Mouse (Mus musculus) embryonic facial prominence, embryonic 12.5 days (tissue): Measurements from ENCODE around the gene Ccdc186. TPM values are rescaled to one million over a fixed set of nuclear protein-coding genes. Genes with fewer than 3 reads are reported as not detected.
"Not testable (repeated sequence)": the region's sequence is repeated elsewhere in the genome, so short reads cannot be mapped to it uniquely, and the experiment has no call there.

Source experiments
- ATAC-seq: fragments of 200-750 bp; cut with Nextera tagmentation; 2 replicates; pipeline ENCODE4 v1.8.0; 2017; ENCODE audit not compliant: insufficient number of reproducible peaks, insufficient read depth, low FRiP score, low TSS enrichment
- H3K27ac ChIP-seq: fragments of 300-500 bp; sonication (generic); 2 replicates; pipeline ENCODE4 v1.5.1; 2016; ENCODE audit warnings: mild to moderate bottlenecking
- H3K27me3 ChIP-seq: fragments of 300-500 bp; sonication (generic); 2 replicates; pipeline ENCODE4 v1.6.1; 2016; ENCODE audit warnings: mild to moderate bottlenecking, moderate library complexity
- H3K36me3 ChIP-seq: fragments of 300-500 bp; sonication (generic); 2 replicates; pipeline ENCODE4 v1.6.1; 2016; ENCODE audit warnings: mild to moderate bottlenecking
- H3K4me1 ChIP-seq: fragments of 300-500 bp; sonication (generic); 2 replicates; pipeline ENCODE4 v1.6.1; 2016
- H3K4me2 ChIP-seq: fragments of 300-500 bp; sonication (generic); replicated peaks from 2 replicates; pipeline ENCODE4 v1.6.1; 2016; ENCODE audit warnings: mild to moderate bottlenecking, moderate library complexity
- H3K4me3 ChIP-seq: fragments of 300-500 bp; sonication (generic); 2 replicates; pipeline ENCODE4 v1.5.1; 2016; ENCODE audit warnings: mild to moderate bottlenecking
- H3K9ac ChIP-seq: fragments of 300-500 bp; sonication (generic); 2 replicates; pipeline ENCODE4 v1.6.1; 2016; ENCODE audit warnings: mild to moderate bottlenecking, moderate library complexity
- H3K9me3 ChIP-seq: fragments of 300-500 bp; sonication (generic); 2 replicates; pipeline ENCODE4 v1.6.1; 2016; ENCODE audit warnings: mild to moderate bottlenecking, moderate library complexity
- WGBS: fragments of 180-500 bp; shearing (Covaris S2); methylation state at CpG from one replicate; pipeline ENCODE4 v1.1.7; 2016; 5-methylcytosine and 5-hydroxymethylcytosine counted together
- polyA plus RNA-seq: library from polyadenylated mRNA; unstranded; fragments of >200 nt; fragmentation: Nextera tagmentation; extraction: Ambion mirVana; gene quantifications from 2 replicates; pipeline ENCODE4 v1.2.1, GENCODE M21; 2016

Ccdc186 gene
- polyA plus RNA-seq, 1 experiment from 2014 or later, result 23.9 TPM

DNA sequence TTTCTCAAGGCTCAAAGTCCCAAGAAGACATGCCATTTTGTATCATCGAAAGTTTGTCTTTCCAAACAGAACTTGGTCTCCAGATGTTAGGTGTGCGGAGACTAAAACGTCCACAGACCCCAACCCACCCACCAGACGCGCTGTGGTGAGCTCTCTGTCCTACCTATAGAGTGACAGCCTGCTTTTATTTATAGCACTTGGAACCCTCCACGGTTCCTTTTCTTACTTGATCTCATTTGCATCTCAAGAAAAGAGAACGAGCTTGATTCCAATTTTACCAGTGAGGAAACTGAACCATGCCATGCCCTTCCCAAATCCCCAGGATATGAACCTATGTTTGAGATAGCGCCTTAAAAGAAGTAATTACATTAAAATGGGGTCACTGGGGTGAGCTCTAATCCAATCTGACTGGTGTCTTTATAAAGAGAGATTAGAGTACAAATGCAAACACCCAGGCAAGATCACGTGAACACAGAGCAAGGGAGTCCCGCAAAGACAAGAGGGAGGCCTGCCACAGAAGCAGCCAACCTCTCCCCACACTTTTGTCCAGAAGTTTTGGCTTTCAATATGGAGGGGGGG lies 48.5 kb downstream of the Ccdc186 start:
- Histone ChIP-seq H3K9ac (no peak overlapping the region), H3K9me3 (no peaks in the 10 kb centered on the region), H3K27ac (no peak overlapping the region), H3K27me3 (peaks cover 16% of the 10 kb centered on the region; the same call in 1 of the 2 replicates), H3K4me2 (no peak overlapping the region), H3K36me3 (no peaks in the 10 kb centered on the region), H3K4me1 (peaks cover 12% of the 10 kb centered on the region), H3K4me3 (no peak overlapping the region)
- 56% methylated on average over 10 of the region's 10 CpGs for WGBS
- no peak for ATAC-seq

DNA sequence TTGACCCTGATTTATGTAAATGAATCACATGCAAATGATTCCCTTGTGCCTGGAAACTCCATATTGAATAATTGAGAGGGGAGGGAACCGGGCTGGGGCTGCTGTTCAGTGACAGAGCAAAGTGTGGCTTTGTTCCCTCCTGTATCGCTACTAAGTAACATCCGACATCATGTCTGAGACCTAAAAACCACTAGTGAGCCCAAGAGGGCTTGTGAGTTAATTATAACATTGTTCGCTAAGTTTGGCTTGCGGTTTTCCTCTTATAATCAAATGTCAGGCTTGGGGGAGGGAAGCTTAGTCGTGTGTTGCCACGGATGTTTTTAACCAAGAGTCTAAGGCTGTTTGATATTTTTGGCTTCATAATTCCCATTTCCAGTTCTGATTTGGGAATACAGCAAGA lies 49.8 kb downstream of the Ccdc186 start:
- ATAC-seq, result no peak
- Histone ChIP-seq H3K27me3 (peaks cover 10% of the 10 kb centered on the region; the same call in 1 of the 2 replicates), H3K4me1 (peaks cover 12% of the 10 kb centered on the region), H3K4me2 (no peak overlapping the region), H3K36me3 (no peaks in the 10 kb centered on the region), H3K9me3 (no peaks in the 10 kb centered on the region), H3K27ac (no peak overlapping the region), H3K4me3 (no peak overlapping the region), H3K9ac (no peak overlapping the region)
- 75% methylated on average over 7 of the region's 7 CpGs for WGBS

DNA sequence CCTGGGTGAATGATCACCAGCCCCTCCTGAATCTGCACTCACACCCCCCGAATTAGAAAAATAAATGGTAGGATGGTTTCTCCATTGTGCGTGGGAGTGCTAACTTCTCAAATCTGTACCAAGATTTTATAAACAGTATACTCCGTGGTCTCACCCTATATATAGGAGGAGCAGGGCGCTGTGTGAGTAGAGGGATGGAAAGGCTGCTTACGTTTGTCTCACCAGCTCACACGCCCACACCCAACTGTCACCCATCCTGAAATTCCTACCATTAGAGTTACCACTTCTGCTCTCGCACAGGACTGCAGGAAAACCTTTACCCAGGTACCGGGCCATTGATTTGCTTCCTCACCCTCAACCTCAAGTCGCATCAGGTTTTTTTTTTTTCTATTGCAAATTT lies 53.0 kb downstream of the Ccdc186 start:
- H3K4me2 ChIP-seq, result no peak overlapping the region
- H3K27ac ChIP-seq, result no peak overlapping the region
- WGBS, result 87% methylated on average over 9 of the region's 9 CpGs
- H3K4me3 ChIP-seq, result no peak overlapping the region
- no peaks in the 10 kb centered on the region for H3K27me3 ChIP-seq
- no peaks in the 10 kb centered on the region for H3K4me1 ChIP-seq
- no peaks in the 10 kb centered on the region for H3K9me3 ChIP-seq
- no peaks in the 10 kb centered on the region for H3K36me3 ChIP-seq
- H3K9ac ChIP-seq, result no peak overlapping the region
- ATAC-seq, result no peak

DNA sequence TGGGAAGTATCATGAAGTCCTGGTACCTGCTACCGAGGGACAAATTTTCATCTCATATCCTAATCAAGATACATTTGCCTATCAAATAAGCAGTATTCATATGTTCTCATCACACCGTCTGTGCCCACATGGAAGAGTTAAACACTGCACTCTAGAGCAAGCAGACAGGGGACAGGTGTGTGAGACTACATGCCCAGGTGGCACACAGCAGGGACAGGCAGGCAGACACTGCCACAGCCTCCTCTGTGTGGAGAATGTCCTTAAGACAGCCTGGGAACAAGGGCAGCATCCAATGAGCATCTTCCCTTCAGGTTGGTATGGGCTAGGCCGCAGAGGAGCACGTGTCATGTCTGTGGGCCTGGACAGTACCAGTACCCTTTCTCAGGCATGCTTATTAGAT lies 59.3 kb downstream of the Ccdc186 start:
- H3K27ac ChIP-seq, result no peak overlapping the region
- no peak for ATAC-seq
- 88% methylated on average over 4 of the region's 4 CpGs for WGBS

DNA sequence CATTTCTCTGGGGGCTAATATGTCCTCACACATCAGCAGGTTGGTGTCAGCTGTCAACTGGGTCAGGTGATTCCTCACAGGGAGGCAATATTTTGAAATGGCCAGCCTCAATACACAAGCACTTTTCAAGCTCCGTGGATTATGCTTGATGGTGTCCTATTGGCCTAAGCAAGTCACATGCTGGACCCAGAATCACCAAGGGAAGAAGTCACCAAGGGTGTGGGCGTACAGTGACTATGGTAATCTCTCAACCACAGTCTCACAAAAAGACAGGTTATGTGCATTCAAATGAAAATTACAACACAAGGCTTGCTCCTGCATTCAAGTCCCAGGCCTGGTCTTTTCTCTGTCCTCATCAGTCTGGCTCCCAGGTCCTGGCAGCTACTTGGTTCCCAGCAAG lies 60.3 kb downstream of the Ccdc186 start:
- Histone ChIP-seq H3K4me3 (no peak overlapping the region), H3K9ac (no peak overlapping the region), H3K4me1 (no peaks in the 10 kb centered on the region), H3K4me2 (no peak overlapping the region), H3K36me3 (no peaks in the 10 kb centered on the region), H3K27ac (no peak overlapping the region), H3K9me3 (no peaks in the 10 kb centered on the region), H3K27me3 (no peaks in the 10 kb centered on the region; the same call in 1 of the 2 replicates)
- WGBS, result 84% methylated on average over 2 of the region's 2 CpGs
- ATAC-seq, result no peak

More for the DNA sequence above, 59.3 kb downstream of the Ccdc186 start:
- H3K4me1 ChIP-seq, result no peaks in the 10 kb centered on the region
- no peak overlapping the region for H3K4me2 ChIP-seq
- H3K27me3 ChIP-seq, result no peaks in the 10 kb centered on the region
- no peaks in the 10 kb centered on the region for H3K9me3 ChIP-seq
- H3K4me3 ChIP-seq, result no peak overlapping the region
- H3K36me3 ChIP-seq, result no peaks in the 10 kb centered on the region
- H3K9ac ChIP-seq, result no peak overlapping the region

DNA sequence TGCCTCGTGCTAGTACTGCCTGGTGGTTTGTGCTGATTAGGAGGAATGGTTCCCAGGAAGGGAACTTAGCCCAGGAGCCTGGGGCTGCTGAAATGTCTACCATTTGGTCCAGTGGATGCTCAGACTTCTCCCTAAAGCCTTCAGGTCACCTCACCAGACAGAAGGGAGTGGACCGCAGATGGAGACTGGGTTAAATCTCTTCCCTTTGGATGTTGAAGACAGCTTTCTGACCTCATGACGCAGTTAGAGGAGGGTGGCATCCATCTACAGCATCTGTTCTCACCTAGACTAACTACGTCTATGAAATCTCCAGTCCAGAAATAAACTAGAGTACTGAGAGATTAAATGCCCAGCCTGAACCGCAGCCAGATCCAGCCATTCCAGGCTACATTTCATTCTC lies 60.9 kb downstream of the Ccdc186 start:
- Histone ChIP-seq H3K4me1 (no peaks in the 10 kb centered on the region), H3K36me3 (no peaks in the 10 kb centered on the region), H3K27ac (no peak overlapping the region), H3K27me3 (no peaks in the 10 kb centered on the region; the same call in 1 of the 2 replicates), H3K9ac (no peak overlapping the region), H3K4me2 (no peak overlapping the region), H3K4me3 (no peak overlapping the region), H3K9me3 (no peaks in the 10 kb centered on the region)
- WGBS, result 90% methylated on average over 5 of the region's 5 CpGs
- ATAC-seq, result no peak

DNA sequence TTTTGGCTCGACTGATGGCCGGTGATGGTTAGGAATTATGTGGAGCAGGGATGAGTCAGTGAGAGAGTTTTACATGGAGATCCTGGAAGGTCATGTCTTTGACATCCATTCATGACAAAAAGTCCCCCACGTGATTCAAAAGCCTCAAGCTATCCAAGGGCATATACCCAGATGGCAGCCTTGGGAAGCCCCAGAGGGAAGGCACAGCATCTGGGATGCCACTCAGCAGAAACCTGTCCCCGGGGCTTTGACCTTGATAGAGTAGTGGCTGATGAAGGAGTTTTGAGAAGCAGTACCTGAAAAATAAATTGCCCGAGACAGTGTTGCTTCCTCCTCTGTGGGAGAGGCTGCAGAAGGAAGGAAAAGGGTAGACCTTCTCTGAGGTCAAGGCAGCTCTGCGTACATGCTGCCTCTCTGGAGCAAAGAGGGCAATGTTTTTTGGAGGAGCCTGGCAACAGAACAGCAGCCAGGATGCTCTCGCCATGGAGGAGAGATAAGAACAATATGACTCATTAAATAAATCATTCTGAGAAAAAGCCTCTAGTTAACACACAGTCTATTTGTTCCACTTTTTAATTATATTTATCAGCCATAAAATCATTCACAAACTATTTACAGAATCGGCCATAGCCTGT lies 61.6 kb downstream of the Ccdc186 start:
- WGBS, result 89% methylated on average over 8 of the region's 8 CpGs
- no peak for ATAC-seq
- H3K27ac ChIP-seq, result no peak overlapping the region

DNA sequence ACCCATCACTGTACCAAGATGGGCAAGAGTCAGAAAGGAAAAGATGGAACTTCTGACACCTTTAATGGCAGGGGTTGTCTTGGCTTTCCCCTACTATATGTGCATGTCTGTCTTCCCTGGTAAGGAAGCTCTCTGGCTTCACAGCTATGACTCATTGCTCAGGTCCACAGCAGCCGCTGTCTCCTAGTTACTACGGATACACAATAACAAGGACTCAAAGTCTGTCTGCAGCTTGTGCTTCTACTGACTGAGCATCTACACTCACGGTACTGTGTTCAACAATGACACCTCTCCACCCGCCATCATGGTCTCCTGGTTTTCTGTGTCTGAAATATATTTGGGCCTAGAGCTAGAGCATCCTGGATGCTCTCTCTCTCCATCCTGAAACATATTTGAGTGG lies 62.2 kb downstream of the Ccdc186 start:
- H3K27ac ChIP-seq, result no peak overlapping the region
- no peak for ATAC-seq
- H3K4me3 ChIP-seq, result no peak overlapping the region
- no peaks in the 10 kb centered on the region; the same call in 1 of the 2 replicates for H3K27me3 ChIP-seq
- no peak overlapping the region for H3K4me2 ChIP-seq
- no peak overlapping the region for H3K9ac ChIP-seq
- no peaks in the 10 kb centered on the region for H3K9me3 ChIP-seq
- 92% methylated on average over 4 of the region's 4 CpGs for WGBS
- H3K4me1 ChIP-seq, result no peaks in the 10 kb centered on the region
- H3K36me3 ChIP-seq, result no peaks in the 10 kb centered on the region

More for the DNA sequence above, 61.6 kb downstream of the Ccdc186 start:
- Histone ChIP-seq H3K4me2 (no peak overlapping the region), H3K4me3 (no peak overlapping the region), H3K36me3 (no peaks in the 10 kb centered on the region), H3K4me1 (no peaks in the 10 kb centered on the region), H3K9me3 (no peaks in the 10 kb centered on the region), H3K27me3 (no peaks in the 10 kb centered on the region; the same call in 1 of the 2 replicates), H3K9ac (no peak overlapping the region)

DNA sequence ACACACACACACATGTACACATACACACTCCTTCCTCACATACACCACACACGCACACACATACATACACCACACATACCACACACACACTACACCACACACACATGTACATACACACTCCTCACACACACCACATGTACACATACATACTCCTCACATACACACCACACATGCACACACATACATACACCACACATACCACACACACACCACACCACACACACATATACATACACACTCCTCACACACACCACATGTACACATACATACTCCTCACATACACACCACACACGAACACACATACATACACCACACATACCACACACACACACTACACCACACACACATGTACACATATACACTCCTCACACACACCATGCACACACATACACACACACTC lies 63.7 kb downstream of the Ccdc186 start:
- Histone ChIP-seq H3K4me1 (no peaks in the 10 kb centered on the region), H3K27me3 (no peaks in the 10 kb centered on the region; the same call in 1 of the 2 replicates), H3K4me2 (no peak overlapping the region), H3K9me3 (no peaks in the 10 kb centered on the region), H3K27ac (no peak overlapping the region), H3K36me3 (no peaks in the 10 kb centered on the region), H3K9ac (no peak overlapping the region), H3K4me3 (no peak overlapping the region)
- no peak for ATAC-seq
- WGBS, result 85% methylated on average over 2 of the region's 2 CpGs

DNA sequence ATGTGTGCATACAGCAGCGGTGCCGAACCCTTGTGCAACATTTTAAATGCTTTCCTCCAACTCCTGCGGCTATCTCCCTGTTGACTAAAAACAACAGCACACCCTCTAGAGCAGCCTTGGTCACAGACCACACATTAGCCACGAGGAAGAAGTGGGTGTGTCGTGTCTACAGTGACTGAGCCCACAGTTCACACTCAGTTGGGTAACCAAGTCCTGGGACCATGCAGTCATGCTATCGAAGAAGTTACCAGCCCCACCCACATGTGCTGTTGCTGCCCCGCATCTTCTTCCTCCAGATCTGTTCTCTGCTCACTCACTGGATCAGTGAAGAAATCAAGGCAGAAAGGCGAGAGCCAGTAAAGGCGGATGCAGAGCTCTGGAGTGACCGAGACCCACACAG lies 65.6 kb downstream of the Ccdc186 start:
- Histone ChIP-seq H3K4me3 (no peak overlapping the region), H3K36me3 (no peaks in the 10 kb centered on the region), H3K9me3 (no peaks in the 10 kb centered on the region), H3K4me1 (no peaks in the 10 kb centered on the region), H3K4me2 (no peak overlapping the region), H3K27ac (no peak overlapping the region), H3K9ac (no peak overlapping the region), H3K27me3 (no peaks in the 10 kb centered on the region; the same call in 1 of the 2 replicates)
- 86% methylated on average over 10 of the region's 10 CpGs for WGBS
- ATAC-seq, result no peak

DNA sequence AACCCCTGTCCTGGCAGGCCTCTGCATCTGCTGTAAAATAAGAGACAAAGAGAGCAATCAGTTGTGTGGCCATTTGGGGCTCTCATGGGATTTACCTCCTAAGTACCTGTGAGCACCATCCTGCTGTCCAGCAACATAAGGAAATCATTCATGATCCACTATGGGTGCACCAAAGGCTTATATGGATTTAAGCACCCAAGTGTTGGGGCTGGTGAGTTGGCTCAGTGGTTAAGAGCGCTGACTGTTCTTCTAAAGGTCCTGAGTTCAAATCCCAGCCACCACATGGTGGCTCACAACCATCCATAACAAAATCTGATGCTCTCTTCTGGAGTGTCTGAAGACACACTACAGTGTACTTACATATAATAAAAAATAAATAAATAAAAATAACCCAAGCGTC lies 67.5 kb downstream of the Ccdc186 start:
- H3K9me3 ChIP-seq, H3K27me3 ChIP-seq: not testable (repeated sequence)
- 93% methylated on average over 2 of the region's 2 CpGs for WGBS

DNA sequence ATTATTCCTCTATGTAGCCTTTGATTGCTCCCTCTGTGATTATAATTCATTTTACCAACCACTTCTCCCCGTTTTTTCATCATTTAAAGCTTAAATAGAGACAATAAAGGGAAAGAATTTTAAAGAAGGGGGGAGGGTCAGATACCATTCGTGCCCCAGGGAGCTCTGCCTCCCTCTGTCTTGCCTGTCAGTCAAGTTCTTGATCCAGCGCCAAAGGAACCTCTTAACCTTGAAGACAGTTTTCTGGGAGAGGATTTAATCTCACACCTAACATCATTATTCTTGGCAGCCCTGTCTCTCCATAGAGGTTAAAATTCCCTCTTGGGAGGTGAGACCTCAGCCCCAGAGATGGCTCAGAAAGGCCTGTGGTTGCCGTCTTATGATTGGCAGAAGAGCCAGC lies 71.3 kb downstream of the Ccdc186 start:
- H3K9me3 ChIP-seq, result no peaks in the 10 kb centered on the region
- H3K27me3 ChIP-seq, result no peaks in the 10 kb centered on the region
- H3K4me2 ChIP-seq, result no peak overlapping the region
- H3K27ac ChIP-seq, result no peak overlapping the region
- no peak for ATAC-seq
- H3K9ac ChIP-seq, result no peak overlapping the region
- no peak overlapping the region for H3K4me3 ChIP-seq
- H3K4me1 ChIP-seq, result peaks cover 17% of the 10 kb centered on the region; the same call in 1 of the 2 replicates
- no peaks in the 10 kb centered on the region for H3K36me3 ChIP-seq
- WGBS, result 45% methylated on average over 4 of the region's 4 CpGs

More for the DNA sequence above, 67.5 kb downstream of the Ccdc186 start:
- not testable (repeated sequence) for H3K4me2 ChIP-seq, H3K4me3 ChIP-seq, H3K9ac ChIP-seq, H3K4me1 ChIP-seq, ATAC-seq, H3K36me3 ChIP-seq, H3K27ac ChIP-seq
